Comparison of ENCODE assay signal across 10 mouse cellular contexts in genomic region chr15:99364921-99365320, GRCm38 (mm10). TPM values are rescaled to one million over a fixed set of nuclear protein-coding genes. Genes with fewer than 3 reads are reported as not detected.
DNase-seq lines count a peak whose midpoint lies in the region; ATAC-seq and TF ChIP-seq lines count a peak whose summit lies in the region.
"Had no signal": no experiment of that assay in that cellular context is flagged by ENCODE, and none has a peak within 500 bp of the region (broad histone marks: within the 10 kb centered on the region; RNA-seq: fewer than 3 reads in every experiment).

No protein-coding gene starts in this region.

- no peak for TF ChIP-seq EP300 in liver, postnatal 0 days (IDR thresholded peaks at IDR 0.05; ENCODE audit: low read depth)

- 0 out of 2 replicates have a peak overlapping the region, but pooled peaks have one; percentile 14 for H3K27ac ChIP-seq in liver, embryonic 15.5 days (replicated peaks)
- H3K27ac ChIP-seq in liver, embryonic 12.5 days, result no peak overlapping the region
- H3K27ac ChIP-seq in liver, postnatal 0 days (ENCODE audit: low read depth), result peak overlapping the region; percentile 64; the same call in 1 of the 2 replicates

- H3K9me3 ChIP-seq in liver, embryonic 15.5 days (replicated peaks), result no peaks in the 10 kb centered on the region
- no peaks in the 10 kb centered on the region for H3K9me3 ChIP-seq in liver, embryonic 12.5 days (replicated peaks)
- no peaks in the 10 kb centered on the region for H3K9me3 ChIP-seq in liver, postnatal 0 days (ENCODE audit: low read length)

- peaks cover 19% of the 10 kb centered on the region for H3K27me3 ChIP-seq in liver, embryonic 15.5 days
- peaks cover 22% of the 10 kb centered on the region for H3K27me3 ChIP-seq in liver, embryonic 12.5 days (replicated peaks)
- H3K27me3 ChIP-seq in liver, postnatal 0 days (ENCODE audit: insufficient read depth, low read length), result peaks cover 2% of the 10 kb centered on the region; the same call in 1 of the 2 replicates

- no peak overlapping the region for H3K9ac ChIP-seq in liver, embryonic 15.5 days
- H3K9ac ChIP-seq in liver, embryonic 12.5 days, result no peak overlapping the region
- H3K9ac ChIP-seq in liver, postnatal 0 days (replicated peaks), result no peak overlapping the region
- H3K9ac ChIP-seq: lung, embryonic 14.5 days had no signal

- H3K4me3 ChIP-seq in liver, embryonic 15.5 days (replicated peaks), result no peak overlapping the region
- no peak overlapping the region for H3K4me3 ChIP-seq in liver, embryonic 12.5 days
- no peak overlapping the region for H3K4me3 ChIP-seq in liver, postnatal 0 days (ENCODE audit: low read depth, low read length)

- peaks cover 27% of the 10 kb centered on the region for H3K4me1 ChIP-seq in liver, embryonic 15.5 days (replicated peaks)
- H3K4me1 ChIP-seq in liver, embryonic 12.5 days, result peaks cover 28% of the 10 kb centered on the region
- H3K4me1 ChIP-seq in liver, postnatal 0 days (ENCODE audit: insufficient read depth), result peaks cover 16% of the 10 kb centered on the region

- H3K36me3 ChIP-seq in liver, embryonic 15.5 days (replicated peaks), result no peaks in the 10 kb centered on the region
- H3K36me3 ChIP-seq in liver, embryonic 12.5 days, result no peaks in the 10 kb centered on the region
- H3K36me3 ChIP-seq in liver, postnatal 0 days (replicated peaks; ENCODE audit: insufficient read depth, low read length), result no peaks in the 10 kb centered on the region

- DNase-seq in heart, adult 11 months, result peak; percentile 83
- no peak for DNase-seq in heart, postnatal 4 days
- peak; percentile 42 for DNase-seq in liver, postnatal 0 days
- DNase-seq in thymus, postnatal 14 days, result peak; percentile 66
- DNase-seq in retina, embryonic 14.5 days (ENCODE audit: low spot score), result no peak
- DNase-seq: adrenal gland, postnatal 10 days; lung, embryonic 14.5 days had no signal

- no peak for TF ChIP-seq CTCF in liver, postnatal 0 days (IDR thresholded peaks at IDR 0.05; ENCODE audit: low read depth)

- 29% methylated on average over 8 of the region's 8 CpGs for WGBS in liver, embryonic 15.5 days (ENCODE audit: insufficient replicate concordance)
- 25% methylated on average over 8 of the region's 8 CpGs for WGBS in liver, embryonic 12.5 days (ENCODE audit: insufficient replicate concordance)
- WGBS in liver, postnatal 0 days (ENCODE audit: insufficient replicate concordance), result 25% methylated on average over 8 of the region's 8 CpGs

- no peak overlapping the region for H3K4me2 ChIP-seq in liver, embryonic 15.5 days
- no peak overlapping the region for H3K4me2 ChIP-seq in liver, embryonic 12.5 days
- 0 out of 2 replicates have a peak overlapping the region, but pooled peaks have one; percentile 27 for H3K4me2 ChIP-seq in liver, postnatal 0 days (ENCODE audit: low read depth, low read length)
- H3K4me2 ChIP-seq: lung, embryonic 14.5 days had no signal

- ATAC-seq in liver, embryonic 15.5 days (ENCODE audit: insufficient read depth), result no peak
- no peak for ATAC-seq in liver, embryonic 12.5 days
- ATAC-seq in liver, postnatal 0 days, result no peak
- no peak for ATAC-seq in erythroblast, adult 5-6 weeks (replicated peaks; ENCODE audit: low FRiP score, poor library complexity, severe bottlenecking)

RNA-seq across cellular contexts. Expression of gene Fmnl3, which starts 5.4 kb away (rescaled TPM):
- total RNA-seq in heart, postnatal 4 days (2021), result 10 to 100 TPM; 42.6 to 44.4 TPM
- polyA plus RNA-seq in liver, embryonic 15.5 days (2015; fragmentation: Nextera tagmentation; extraction: Ambion mirVana), result 3.5 and 3.8 TPM in 2 replicates
- 7.4 and 8.6 TPM in 2 replicates for polyA plus RNA-seq in liver, embryonic 12.5 days (2016; fragmentation: Nextera tagmentation; extraction: Ambion mirVana)
- 2.2 and 2.4 TPM in 2 replicates for polyA plus RNA-seq in liver, postnatal 0 days (2015; fragmentation: Nextera tagmentation; extraction: Ambion mirVana)
- 1.2 and 3.6 TPM in 2 replicates for total RNA-seq in erythroblast, adult 5-6 weeks (2015; ENCODE audit: low replicate concordance)
- 3.7 and 4.5 TPM in 2 replicates for total RNA-seq in erythroblast, adult 5-6 weeks (2017; ENCODE audit: low replicate concordance)

RNA-seq across cellular contexts. Expression of gene Tmbim6, which starts 27.8 kb away (rescaled TPM):
- total RNA-seq in heart, postnatal 4 days (2021), result 100 to 1,000 TPM; 197 to 201 TPM
- 278 and 304 TPM in 2 replicates for polyA plus RNA-seq in liver, embryonic 15.5 days (2015; fragmentation: Nextera tagmentation; extraction: Ambion mirVana)
- 199 and 201 TPM in 2 replicates for polyA plus RNA-seq in liver, embryonic 12.5 days (2016; fragmentation: Nextera tagmentation; extraction: Ambion mirVana)
- polyA plus RNA-seq in liver, postnatal 0 days (2015; fragmentation: Nextera tagmentation; extraction: Ambion mirVana), result 566 and 586 TPM in 2 replicates
- total RNA-seq in erythroblast, adult 5-6 weeks (2015; ENCODE audit: low replicate concordance), result 275 and 339 TPM in 2 replicates
- total RNA-seq in erythroblast, adult 5-6 weeks (2017; ENCODE audit: low replicate concordance), result 204 and 239 TPM in 2 replicates

Comparison
In these comparisons a context has a peak if more than half of its experiments do, and no peak if none do; other contexts are left out.
1. DNase-seq: peak in heart, adult 11 months (single experiment), liver, postnatal 0 days (single experiment) and thymus, postnatal 14 days (single experiment); none in heart, postnatal 4 days (single experiment) and retina, embryonic 14.5 days (single experiment).